10 mouse cellular contexts compared by ENCODE assay signal in the genomic region with DNA sequence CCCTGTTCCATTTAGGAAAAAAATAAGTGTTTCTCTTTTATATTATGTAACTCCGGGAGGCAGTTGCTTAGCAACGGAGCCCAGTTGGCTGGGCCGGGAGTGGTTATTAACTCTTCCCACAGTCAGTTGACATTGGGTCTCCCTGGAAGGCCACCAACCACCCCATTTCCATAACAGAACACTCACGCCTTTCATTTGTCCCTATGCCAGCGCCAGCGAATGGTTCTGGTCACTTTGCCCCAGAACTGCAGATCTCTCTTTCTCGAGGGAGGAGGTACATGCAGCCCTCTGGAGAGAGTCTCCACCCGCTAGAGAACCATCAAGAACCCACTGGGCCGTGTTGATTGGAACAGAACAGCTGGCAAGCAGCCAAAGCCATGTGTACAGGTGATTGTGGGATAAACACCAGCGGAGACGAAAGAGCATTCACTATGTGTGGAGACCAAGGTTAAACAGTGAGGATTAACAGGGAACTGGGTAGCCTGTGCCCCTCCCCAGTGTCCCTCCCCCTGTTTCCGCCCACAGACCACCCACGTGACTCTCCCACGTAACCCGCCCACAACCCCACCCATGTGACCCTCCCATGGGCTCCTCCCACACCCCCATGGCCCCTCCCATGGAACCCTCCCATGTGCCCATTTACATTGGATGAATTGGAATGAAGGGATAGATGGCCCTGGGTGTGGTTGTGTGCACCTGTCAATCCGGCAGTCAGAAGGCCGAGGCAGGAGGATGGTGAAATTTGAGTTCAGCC. TPM values are rescaled to one million over a fixed set of nuclear protein-coding genes. Genes with fewer than 3 reads are reported as not detected.
DNase-seq lines count a peak whose midpoint lies in the region; ATAC-seq and TF ChIP-seq lines count a peak whose summit lies in the region.
"Had no signal": no experiment of that assay in that cellular context is flagged by ENCODE, and none has a peak within 500 bp of the region (broad histone marks: within the 10 kb centered on the region; RNA-seq: fewer than 3 reads in every experiment).

No protein-coding gene starts in this region.

- H3K36me3 ChIP-seq in kidney, adult 2 months (ENCODE audit: control insufficient read depth, insufficient read depth, low read length), result no peaks in the 10 kb centered on the region
- H3K36me3 ChIP-seq in kidney, embryonic 16.5 days (ENCODE audit: insufficient read depth, low read length), result no peaks in the 10 kb centered on the region
- H3K36me3 ChIP-seq in forebrain, embryonic 16.5 days (ENCODE audit: control insufficient read depth, insufficient read depth), result no peaks in the 10 kb centered on the region
- no peaks in the 10 kb centered on the region for H3K36me3 ChIP-seq in midbrain, embryonic 12.5 days
- H3K36me3 ChIP-seq: liver, embryonic 15.5 days had no signal

- H3K4me1 ChIP-seq in kidney, adult 2 months (ENCODE audit: control insufficient read depth, insufficient read depth, low read length), result no peaks in the 10 kb centered on the region
- peaks cover 8% of the 10 kb centered on the region; the same call in 1 of the 2 replicates for H3K4me1 ChIP-seq in kidney, embryonic 16.5 days (ENCODE audit: insufficient read depth, low read length)
- H3K4me1 ChIP-seq in forebrain, embryonic 16.5 days (replicated peaks; ENCODE audit: control insufficient read depth, insufficient read depth, low read length), result peaks cover 50% of the 10 kb centered on the region
- peaks cover 36% of the 10 kb centered on the region for H3K4me1 ChIP-seq in midbrain, embryonic 12.5 days
- H3K4me1 ChIP-seq: liver, embryonic 15.5 days had no signal

- no peaks in the 10 kb centered on the region for H3K9me3 ChIP-seq in kidney, embryonic 16.5 days (ENCODE audit: low read length)
- H3K9me3 ChIP-seq in forebrain, embryonic 16.5 days (ENCODE audit: control insufficient read depth, low read length), result no peaks in the 10 kb centered on the region
- no peaks in the 10 kb centered on the region for H3K9me3 ChIP-seq in midbrain, embryonic 12.5 days
- H3K9me3 ChIP-seq: liver, embryonic 15.5 days had no signal

- no peaks in the 10 kb centered on the region for H3K27me3 ChIP-seq in kidney, adult 2 months (replicated peaks; ENCODE audit: control insufficient read depth, insufficient read depth, low read length)
- no peaks in the 10 kb centered on the region for H3K27me3 ChIP-seq in kidney, embryonic 16.5 days (ENCODE audit: insufficient read depth, low read length)
- no peaks in the 10 kb centered on the region for H3K27me3 ChIP-seq in forebrain, embryonic 16.5 days (replicated peaks; ENCODE audit: control insufficient read depth, insufficient read depth, low read length)
- peaks cover 9% of the 10 kb centered on the region; the same call in 1 of the 2 replicates for H3K27me3 ChIP-seq in midbrain, embryonic 12.5 days
- H3K27me3 ChIP-seq: CH12.LX; liver, embryonic 15.5 days had no signal

- ATAC-seq in kidney, embryonic 16.5 days (ENCODE audit: low FRiP score, low TSS enrichment), result no peak
- ATAC-seq in forebrain, embryonic 16.5 days, result peak; percentile 54
- peak; percentile 50; the same call in 1 of the 2 replicates for ATAC-seq in midbrain, embryonic 12.5 days (ENCODE audit: low FRiP score, low read depth)
- ATAC-seq in activated CD4-positive, CD25-positive, alpha-beta regulatory T cell, adult 4 months, result no peak
- ATAC-seq in erythroblast, adult 5-6 weeks (replicated peaks; ENCODE audit: low FRiP score, poor library complexity, severe bottlenecking), result no peak

- no peak for TF ChIP-seq CTCF in kidney, adult 2 months (conservative IDR thresholded peaks at IDR 0.05; ENCODE audit: insufficient read depth, insufficient read length, low read depth, low read length)

- 48% methylated on average over 17 of the region's 17 CpGs for WGBS in kidney, adult 2 months
- WGBS in kidney, embryonic 16.5 days, result 58% methylated on average over 17 of the region's 17 CpGs
- 26% methylated on average over 16 of the region's 17 CpGs for WGBS in forebrain, embryonic 16.5 days
- 43% methylated on average over 17 of the region's 17 CpGs for WGBS in midbrain, embryonic 12.5 days

- peak; percentile 8 for DNase-seq in kidney, adult 2 months
- DNase-seq in layer of hippocampus, adult 9-10 months (ENCODE audit: low spot score), result peak; percentile 71
- DNase-seq in urinary bladder, postnatal 25 days (ENCODE audit: low spot score), result no peak

- H3K27ac ChIP-seq in kidney, adult 2 months (ENCODE audit: insufficient read depth, low read depth, low read length), result no peak overlapping the region
- H3K27ac ChIP-seq in kidney, embryonic 16.5 days (ENCODE audit: low read length), result no peak overlapping the region
- H3K27ac ChIP-seq in forebrain, embryonic 16.5 days (ENCODE audit: low read length), result peak overlapping the region; percentile 76
- H3K27ac ChIP-seq in midbrain, embryonic 12.5 days (replicated peaks), result peak overlapping the region; percentile 66
- H3K27ac ChIP-seq: liver, embryonic 15.5 days had no signal

- H3K9ac ChIP-seq in kidney, embryonic 16.5 days (replicated peaks; ENCODE audit: low read length), result no peak overlapping the region
- no peak overlapping the region for H3K9ac ChIP-seq in forebrain, embryonic 16.5 days (replicated peaks; ENCODE audit: low read depth, low read length)
- no peak overlapping the region for H3K9ac ChIP-seq in midbrain, embryonic 12.5 days (replicated peaks)
- H3K9ac ChIP-seq: liver, embryonic 15.5 days had no signal

- H3K4me2 ChIP-seq in kidney, embryonic 16.5 days (replicated peaks; ENCODE audit: low read depth, low read length), result no peak overlapping the region
- peak overlapping the region; percentile 47 for H3K4me2 ChIP-seq in forebrain, embryonic 16.5 days (ENCODE audit: low read length)
- peak overlapping the region; percentile 17 for H3K4me2 ChIP-seq in midbrain, embryonic 12.5 days (replicated peaks)
- H3K4me2 ChIP-seq: liver, embryonic 15.5 days had no signal

- TF ChIP-seq POLR2A in kidney, adult 2 months (IDR thresholded peaks at IDR 0.05; ENCODE audit: low read depth, low read length), result no peak

- no peak overlapping the region for H3K4me3 ChIP-seq in kidney, adult 2 months (ENCODE audit: insufficient read depth, low read depth, low read length)
- no peak overlapping the region for H3K4me3 ChIP-seq in kidney, embryonic 16.5 days (ENCODE audit: low read length)
- no peak overlapping the region for H3K4me3 ChIP-seq in forebrain, embryonic 16.5 days (replicated peaks; ENCODE audit: low read length)
- no peak overlapping the region for H3K4me3 ChIP-seq in midbrain, embryonic 12.5 days
- H3K4me3 ChIP-seq: liver, embryonic 15.5 days had no signal

RNA-seq across cellular contexts. Expression of a gene that starts 24.8 kb away (rescaled TPM):
- polyA plus RNA-seq in kidney, adult 2 months (2012; rRNA removed), result 0.17 and 0.20 TPM in 2 replicates
- polyA plus RNA-seq in kidney, embryonic 16.5 days (2015; fragmentation: Nextera tagmentation; extraction: Ambion mirVana), result 0.76 and 0.89 TPM in 2 replicates
- 32.2 and 41.9 TPM in 2 replicates for polyA plus RNA-seq in forebrain, embryonic 16.5 days (2015; fragmentation: Nextera tagmentation; extraction: Ambion mirVana)
- 16.4 and 18.7 TPM in 2 replicates for polyA plus RNA-seq in midbrain, embryonic 12.5 days (2016; fragmentation: Nextera tagmentation; extraction: Ambion mirVana)
- not detected for polyA plus RNA-seq in activated CD4-positive, CD25-positive, alpha-beta regulatory T cell, adult 4 months (2017; shearing (Covaris generic))
- total RNA-seq in erythroblast, adult 5-6 weeks (2015; ENCODE audit: low replicate concordance), result not detected in 2 replicates
- total RNA-seq in erythroblast, adult 5-6 weeks (2017; ENCODE audit: low replicate concordance), result not detected in 2 replicates
- total RNA-seq: CH12.LX had no signal

Comparison
In these comparisons a context has a peak if more than half of its experiments do, and no peak if none do; other contexts are left out.
1. H3K27ac ChIP-seq: peak in forebrain, embryonic 16.5 days (single experiment) and midbrain, embryonic 12.5 days (single experiment); none in kidney, adult 2 months (single experiment) and kidney, embryonic 16.5 days (single experiment).
2. ATAC-seq: peak in forebrain, embryonic 16.5 days (single experiment) and midbrain, embryonic 12.5 days (single experiment); none in kidney, embryonic 16.5 days (single experiment), activated CD4-positive, CD25-positive, alpha-beta regulatory T cell, adult 4 months (single experiment) and erythroblast, adult 5-6 weeks (single experiment).